Mouse (Mus musculus) CH12.LX (cell line): ENCODE data around the gene Meox1. TPM values are rescaled to one million over a fixed set of nuclear protein-coding genes. Genes with fewer than 3 reads are reported as not detected.

Source experiments
- DNase-seq: peaks from one replicate; pipeline ENCODE4 v3.0.0-alpha.2; 2013; ENCODE audit errors: extremely low read depth
- H3K27ac ChIP-seq: 2 replicates; pipeline ENCODE4 v1.5.1; 2012; ENCODE audit warnings: low read depth, mild to moderate bottlenecking, control low read depth, moderate library complexity; ENCODE audit not compliant: insufficient read depth
- H3K27me3 ChIP-seq: replicated peaks from 2 replicates; pipeline ENCODE3; 2012; ENCODE audit warnings: inconsistent platforms
- H3K36me3 ChIP-seq, 2 experiments: replicated peaks in 1 of 2; 2 replicates each; pipeline versions ENCODE3 to v1.6.1; 2012; ENCODE audit warnings: inconsistent platforms in 1 of 2, low read length in 1 of 2, mild to moderate bottlenecking in 1 of 2, mixed read lengths in 1 of 2, moderate library complexity in 1 of 2; ENCODE audit not compliant: control insufficient read depth in 1 of 2, insufficient read depth in 1 of 2
- H3K4me1 ChIP-seq, 2 experiments: 2 replicates each; pipeline ENCODE4 v1.6.1; 2012; ENCODE audit warnings: inconsistent platforms in 1 of 2, moderate library complexity in 1 of 2; ENCODE audit not compliant: insufficient read depth in 2 of 2, control insufficient read depth in 1 of 2
- H3K4me2 ChIP-seq: 2 replicates; pipeline ENCODE4 v1.6.1; 2012; ENCODE audit warnings: low read depth, mild to moderate bottlenecking, control low read depth; ENCODE audit not compliant: poor library complexity, insufficient read depth, severe bottlenecking
- H3K4me3 ChIP-seq, 3 experiments: fragments of 150-350 bp in 1 of 3; sonication (generic) in 1 of 3; replicated peaks in 1 of 3; 2 replicates each; pipeline versions ENCODE3 to v1.5.1; 2011 to 2012; ENCODE audit warnings: low read depth in 2 of 3, low read length in 2 of 3, mild to moderate bottlenecking in 2 of 3, moderate library complexity in 2 of 3, control low read depth in 1 of 3, improper control_type of control experiment in 1 of 3, inconsistent platforms in 1 of 3, mixed read lengths in 1 of 3; ENCODE audit not compliant: poor library complexity in 1 of 3
- H3K79me2 ChIP-seq: replicated peaks from 2 replicates; pipeline ENCODE4 v1.6.1; 2012; ENCODE audit warnings: mild to moderate bottlenecking, moderate library complexity; ENCODE audit not compliant: control insufficient read depth, poor library complexity, insufficient read depth, severe bottlenecking; ENCODE audit errors: extremely low read depth
- H3K9ac ChIP-seq: 2 replicates; pipeline ENCODE4 v1.6.1; 2012; ENCODE audit warnings: low read depth, mild to moderate bottlenecking, control low read depth, moderate library complexity; ENCODE audit not compliant: insufficient read depth
- H3K9me3 ChIP-seq: replicated peaks from 2 replicates; pipeline ENCODE3; 2012; ENCODE audit warnings: low read length, inconsistent platforms, mixed read lengths
- CHD1 ChIP-seq: IDR thresholded peaks from 2 replicates; pipeline ENCODE4 v1.6.1; 2012; ENCODE audit warnings: low read depth, low read length, improper control_type of control experiment, inconsistent platforms
- E2F4 ChIP-seq: IDR thresholded peaks from 2 replicates; pipeline ENCODE4 v1.6.1; 2011; ENCODE audit warnings: low read depth, low read length, improper control_type of control experiment; ENCODE audit not compliant: insufficient replicate concordance
- ELF1 ChIP-seq: IDR thresholded peaks from 2 replicates; pipeline ENCODE4 v1.6.1; 2014; ENCODE audit warnings: low read depth, mild to moderate bottlenecking, inconsistent platforms, low read length, improper control_type of control experiment
- EP300 ChIP-seq: IDR thresholded peaks from 2 replicates; pipeline ENCODE4 v1.6.1; 2011; ENCODE audit warnings: low read length, improper control_type of control experiment
- ETS1 ChIP-seq: conservative IDR thresholded peaks from 2 replicates; pipeline ENCODE4 v1.6.1; 2012; ENCODE audit warnings: low read depth, mild to moderate bottlenecking, inconsistent platforms, low read length, improper control_type of control experiment, moderate library complexity
- HCFC1 ChIP-seq: IDR thresholded peaks from 2 replicates; pipeline ENCODE4 v1.6.1; 2012; ENCODE audit warnings: low read depth, mild to moderate bottlenecking, inconsistent platforms, low read length, improper control_type of control experiment
- JUND ChIP-seq: conservative IDR thresholded peaks from 2 replicates; pipeline ENCODE4 v1.6.1; 2011; ENCODE audit warnings: low read depth, low read length, improper control_type of control experiment
- KAT2A ChIP-seq: IDR thresholded peaks from 2 replicates; pipeline ENCODE4 v1.6.1; 2012; ENCODE audit warnings: low read length, improper control_type of control experiment, inconsistent platforms; ENCODE audit not compliant: insufficient replicate concordance
- MAFK ChIP-seq: IDR thresholded peaks from 2 replicates; pipeline ENCODE4 v1.6.1; 2011; ENCODE audit warnings: low read length, improper control_type of control experiment; ENCODE audit not compliant: insufficient replicate concordance
- MAZ ChIP-seq: IDR thresholded peaks from 2 replicates; pipeline ENCODE4 v1.6.1; 2012; ENCODE audit warnings: low read depth, mild to moderate bottlenecking, inconsistent platforms, low read length, improper control_type of control experiment, moderate library complexity
- MEF2A ChIP-seq: IDR thresholded peaks from 2 replicates; pipeline ENCODE4 v1.6.1; 2014; ENCODE audit warnings: low read depth, mild to moderate bottlenecking, inconsistent platforms, low read length, improper control_type of control experiment, borderline replicate concordance
- MXI1 ChIP-seq: IDR thresholded peaks from 2 replicates; pipeline ENCODE4 v1.6.1; 2011; ENCODE audit warnings: mild to moderate bottlenecking, low read depth, low read length, improper control_type of control experiment
- PAX5 ChIP-seq: IDR thresholded peaks from 2 replicates; pipeline ENCODE4 v1.6.1; 2012; ENCODE audit warnings: low read length, inconsistent platforms, mixed read lengths
- POLR2AphosphoS2 ChIP-seq: IDR thresholded peaks from 2 replicates; pipeline ENCODE4 v1.6.1; 2011; ENCODE audit warnings: low read depth, low read length, improper control_type of control experiment
- RAD21 ChIP-seq: IDR thresholded peaks from 2 replicates; pipeline ENCODE4 v1.6.1; 2011; ENCODE audit warnings: low read depth, mild to moderate bottlenecking, low read length, improper control_type of control experiment, moderate library complexity
- RCOR1 ChIP-seq: conservative IDR thresholded peaks from 2 replicates; pipeline ENCODE4 v1.6.1; 2012; ENCODE audit warnings: low read depth, mild to moderate bottlenecking, inconsistent platforms, low read length, improper control_type of control experiment
- TBP ChIP-seq: conservative IDR thresholded peaks from 2 replicates; pipeline ENCODE4 v1.6.1; 2011; ENCODE audit warnings: low read depth, low read length, improper control_type of control experiment
- TCF12 ChIP-seq: IDR thresholded peaks from 2 replicates; pipeline ENCODE4 v1.6.1; 2014; ENCODE audit warnings: low read depth, mild to moderate bottlenecking, inconsistent platforms, low read length, improper control_type of control experiment
- USF1 ChIP-seq: IDR thresholded peaks from 2 replicates; pipeline ENCODE4 v1.6.1; 2014; ENCODE audit warnings: low read depth, mild to moderate bottlenecking, inconsistent platforms, low read length, improper control_type of control experiment
- USF2 ChIP-seq: conservative IDR thresholded peaks from 2 replicates; pipeline ENCODE4 v1.6.1; 2011; ENCODE audit warnings: low read depth, low read length, improper control_type of control experiment
- ZC3H11A ChIP-seq: IDR thresholded peaks from 2 replicates; pipeline ENCODE4 v1.6.1; 2012; ENCODE audit warnings: low read depth, mild to moderate bottlenecking, inconsistent platforms, low read length, improper control_type of control experiment
- ZMIZ1 ChIP-seq: IDR thresholded peaks from 2 replicates; pipeline ENCODE4 v1.6.1; 2012; ENCODE audit warnings: low read depth, mild to moderate bottlenecking, inconsistent platforms, low read length, improper control_type of control experiment
- dilution Hi-C: fragments of 300-500 bp; cut with MboI; formaldehyde crosslinking; loops from 2 replicates; pipeline ENCODE4 v1.14.3; 2020; ENCODE audit warnings: low sequenced_read_pairs; ENCODE audit not compliant: extremely low pct_unique_long_range_greater_than_20kb, extremely low pct_ligation_motif_present
- in situ Hi-C: fragments of 300-500 bp; cut with MboI; formaldehyde crosslinking; loops from 3 replicates; pipeline ENCODE4 v1.14.3; 2019; ENCODE audit warnings: low sequenced_read_pairs, low pct_ligation_motif_present, low pct_unique_long_range_greater_than_20kb, mixed read lengths
- polyA plus RNA-seq: library from polyadenylated mRNA; unstranded; fragments of >175 nt; gene quantifications from 2 replicates; pipeline ENCODE4 v1.2.1, GENCODE M21; 2012; ENCODE audit warnings: low read depth; ENCODE audit not compliant: insufficient read length
- total RNA-seq, 2 experiments: library from RNA; depleted of rRNA; stranded (reverse); fragments of 300-350 nt in 1 of 2; fragments of >200 nt in 1 of 2; gene quantifications; 2 replicates each; pipeline ENCODE4 v1.2.3; 2012 to 2014

The Meox1 gene
- total and polyA plus RNA-seq, 3 experiments, result not detected

GRCm38 (mm10) chr11:101896546-101897361 lies 2.6 kb upstream of the Meox1 start:
- H3K79me2 ChIP-seq, result no peaks in the 10 kb centered on the region
- peaks cover 18% of the 10 kb centered on the region for H3K9me3 ChIP-seq
- no peak overlapping the region for H3K4me3 ChIP-seq
- H3K36me3 ChIP-seq, result no peaks in the 10 kb centered on the region
- dilution Hi-C loops (no loop called here), in situ Hi-C loops (no loop called here)
- H3K9ac ChIP-seq, result no peak overlapping the region
- no peak overlapping the region for H3K4me2 ChIP-seq
- H3K27ac ChIP-seq, result no peak overlapping the region
- H3K4me1 ChIP-seq, result no peaks in the 10 kb centered on the region; a peak in 1 of 4 replicates
- peaks cover 60% of the 10 kb centered on the region for H3K27me3 ChIP-seq
- no peak for DNase-seq
- no peak for TF ChIP-seq TCF12
- no peak for TF ChIP-seq KAT2A
- no peak for TF ChIP-seq ELF1
- no peak for TF ChIP-seq MEF2A
- no peak for TF ChIP-seq RCOR1
- no peak for TF ChIP-seq RAD21
- no peak for TF ChIP-seq CHD1
- TF ChIP-seq MAFK, result no peak
- TF ChIP-seq PAX5, result no peak
- TF ChIP-seq EP300, result no peak
- TF ChIP-seq USF1, result no peak
- TF ChIP-seq MAZ, result no peak
- no peak for TF ChIP-seq TBP
- TF ChIP-seq MXI1, result no peak
- no peak for TF ChIP-seq ZMIZ1
- TF ChIP-seq USF2, result no peak
- no peak for TF ChIP-seq JUND
- TF ChIP-seq ZC3H11A, result no peak
- TF ChIP-seq POLR2AphosphoS2, result no peak
- TF ChIP-seq HCFC1, result no peak

- in situ Hi-C loops, result no loop called here
Measured at GRCm38 (mm10) chr11:101893560-101893959, 614 bp downstream of the Meox1 start.

More at GRCm38 (mm10) chr11:101893560-101893959, 614 bp downstream of the Meox1 start:
- Histone ChIP-seq H3K4me1 (no peaks in the 10 kb centered on the region; a peak in 1 of 4 replicates), H3K27ac (no peak overlapping the region), H3K4me3 (no peak overlapping the region), H3K79me2 (no peaks in the 10 kb centered on the region), H3K9me3 (peaks cover 7% of the 10 kb centered on the region), H3K9ac (no peak overlapping the region), H3K4me2 (no peak overlapping the region), H3K27me3 (peaks cover 55% of the 10 kb centered on the region), H3K36me3 (no peaks in the 10 kb centered on the region)
- dilution Hi-C loops, result no loop called here
- TF ChIP-seq ETS1 (no peak), ELF1 (no peak), TCF12 (no peak), E2F4 (no peak)
- DNase-seq, result no peak
